Mouse (Mus musculus) cerebellum, adult 2 months (tissue): ENCODE data around the gene Rps12.

Experiments
- CTCF ChIP-seq: fragments of 200-500 bp; IDR thresholded peaks from 2 replicates; pipeline ENCODE4 v1.5.1; 2011; ENCODE audit warnings: low read depth, mild to moderate bottlenecking, control low read depth, low read length, moderate library complexity, borderline replicate concordance; ENCODE audit not compliant: insufficient read depth
- POLR2A ChIP-seq: fragments of 200-500 bp; IDR thresholded peaks from 2 replicates; pipeline ENCODE4 v1.6.1; 2011; ENCODE audit warnings: low read length, control low read depth, borderline replicate concordance; ENCODE audit not compliant: insufficient read depth

- TF ChIP-seq CTCF (no peak), POLR2A (no peak)
Observed at GRCm38 (mm10) chr10:23797606-23798005, 10.5 kb upstream of the Rps12 start.
